Mouse (Mus musculus) liver, postnatal 0 days (tissue): ENCODE results near the gene Ric8a.

ENCODE experiments used
- CTCF ChIP-seq: sonication (generic); IDR thresholded peaks from 2 replicates; pipeline ENCODE4 v1.5.1; 2016; ENCODE audit warnings: antibody characterized with exemption, low read depth
- EP300 ChIP-seq: IDR thresholded peaks from 2 replicates; pipeline ENCODE4 v1.6.1; 2016; ENCODE audit warnings: antibody characterized with exemption, low read depth, mild to moderate bottlenecking

- TF ChIP-seq EP300 (no peak), CTCF (no peak)
Measured at GRCm38 (mm10) chr7:140840750-140841735, 15.7 kb upstream of the Ric8a start.
